Mouse (Mus musculus): ENCODE data around the gene Agap1. TPM values are rescaled to one million over a fixed set of nuclear protein-coding genes. Genes with fewer than 3 reads are reported as not detected.

The Agap1 gene
- total RNA-seq (2021): 10 to 100 TPM; 59.4 to 59.7 TPM
- long read RNA-seq, experiment 1, full-length matches to known transcripts: 1 of 13 reads
- long read RNA-seq, experiment 1, partial matches to known transcripts: 4 of 13 reads
- long read RNA-seq, experiment 1, other reads (novel, unspliced or antisense): 8 of 13 reads
- long read RNA-seq, experiment 2, full-length matches to known transcripts: 2 of 8 reads
- long read RNA-seq, experiment 2, partial matches to known transcripts: 4 of 8 reads
- long read RNA-seq, experiment 2, other reads (novel, unspliced or antisense): 2 of 8 reads

DNA sequence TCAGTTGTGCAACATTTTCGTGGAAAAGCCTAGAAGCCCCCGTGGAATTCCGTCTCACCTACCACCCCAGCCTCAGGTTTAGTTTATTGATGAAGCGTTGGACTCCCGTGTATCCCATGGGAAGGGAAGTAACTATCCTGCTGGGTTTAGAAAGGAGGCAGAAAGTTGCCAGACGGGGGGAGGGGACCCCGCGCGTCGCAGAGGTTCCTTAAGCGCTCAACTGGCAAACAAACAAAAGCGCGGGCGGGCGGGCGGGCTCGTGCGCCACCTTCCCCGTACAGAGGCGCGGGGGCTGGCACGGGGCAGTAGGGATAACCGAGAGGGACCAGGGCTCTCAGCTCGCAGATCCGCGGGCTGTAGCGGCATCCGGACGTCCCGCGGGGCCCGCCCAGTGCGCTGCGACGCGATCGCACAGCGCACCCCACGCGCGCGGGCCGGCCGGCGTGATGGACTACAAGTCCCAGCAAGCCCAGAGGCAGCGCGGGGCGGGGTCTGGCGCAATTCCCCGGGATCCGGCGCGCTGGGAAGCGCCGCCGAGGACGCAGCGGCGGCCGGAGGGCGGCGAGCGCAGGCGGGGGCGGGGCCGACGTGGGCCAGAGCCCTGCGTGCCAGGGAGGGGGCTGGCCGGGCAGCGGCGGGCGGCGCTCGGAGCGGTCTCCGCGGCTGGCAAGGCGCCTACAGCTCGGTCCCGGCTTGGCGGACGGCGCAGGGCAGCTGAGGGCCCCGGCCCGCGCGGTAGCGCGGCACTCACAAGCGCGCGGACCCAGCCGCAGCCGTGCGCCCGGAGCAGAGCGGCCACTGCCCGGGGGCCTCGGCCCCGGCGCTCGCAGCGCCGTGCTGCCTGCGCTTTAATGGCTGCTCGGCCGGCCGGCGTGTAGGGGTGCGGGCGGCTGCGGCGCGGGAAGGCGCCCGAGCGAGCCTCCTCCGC is at the start of gene Agap1:
Gene Agap1, plus strand, starts transcription at position 611 of the 928 bp plus-strand sequence.
- peak; percentile 94 to 96 for DNase-seq

DNA sequence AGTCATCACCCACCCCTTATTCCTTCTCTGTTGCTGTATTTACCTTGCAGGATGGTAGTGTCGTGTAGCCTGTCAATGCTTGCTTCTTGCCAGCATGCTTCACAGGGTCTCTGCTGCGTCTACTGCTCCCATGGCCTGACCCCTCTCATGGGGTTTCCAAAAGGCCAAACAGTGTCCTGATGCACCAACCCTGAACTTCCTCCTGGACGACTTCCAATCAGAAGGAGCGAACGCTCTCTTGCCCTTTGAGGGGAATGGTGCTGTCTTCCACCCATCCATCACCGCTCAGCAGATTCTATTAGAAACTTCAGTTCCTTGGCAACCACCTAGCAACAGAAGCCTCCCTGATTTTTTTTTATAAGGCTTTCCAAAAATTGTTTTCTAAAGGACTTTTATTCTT is 48.6 kb upstream of the Agap1 start:
- DNase-seq: no peak

DNA sequence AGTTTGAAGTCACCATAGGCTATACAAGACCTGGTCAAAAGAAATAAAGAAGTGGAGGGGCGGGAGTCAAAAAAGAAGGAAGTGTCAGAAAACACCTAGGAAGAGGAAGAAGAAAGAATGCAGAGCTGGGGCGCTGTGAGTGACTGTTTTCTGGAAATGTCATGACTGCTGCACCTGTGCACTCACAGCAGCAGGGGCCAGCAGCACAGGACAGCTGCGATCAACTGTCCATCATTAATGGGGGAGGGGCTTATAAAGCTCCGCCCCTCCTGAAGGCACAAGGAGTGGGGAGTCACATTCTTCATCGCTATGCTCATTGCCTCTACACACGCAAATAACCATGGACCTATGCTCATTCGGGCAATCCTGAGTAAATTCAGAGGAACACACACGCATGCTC is 46.6 kb upstream of the Agap1 start:
- DNase-seq: no peak

DNA sequence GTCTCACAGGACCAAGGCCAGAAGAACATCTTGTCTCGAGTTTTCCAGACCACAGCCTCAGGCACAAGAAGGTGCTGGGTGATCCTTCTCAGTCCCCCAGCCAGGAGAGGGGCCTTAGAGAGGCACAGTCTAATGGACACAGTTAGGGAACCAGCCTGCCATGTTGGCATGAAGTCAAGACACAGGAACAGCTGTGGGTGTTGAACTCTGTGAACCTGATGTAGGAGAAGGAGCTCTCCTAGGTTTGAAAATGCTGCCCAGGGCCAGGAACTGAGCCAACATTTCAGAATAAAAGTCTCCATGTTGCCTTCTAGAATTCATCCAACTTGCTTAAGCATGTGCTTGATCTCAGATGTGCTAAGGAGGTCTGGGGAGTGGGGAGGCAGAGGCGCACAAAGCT is 41.5 kb upstream of the Agap1 start:
- no peak for DNase-seq

DNA sequence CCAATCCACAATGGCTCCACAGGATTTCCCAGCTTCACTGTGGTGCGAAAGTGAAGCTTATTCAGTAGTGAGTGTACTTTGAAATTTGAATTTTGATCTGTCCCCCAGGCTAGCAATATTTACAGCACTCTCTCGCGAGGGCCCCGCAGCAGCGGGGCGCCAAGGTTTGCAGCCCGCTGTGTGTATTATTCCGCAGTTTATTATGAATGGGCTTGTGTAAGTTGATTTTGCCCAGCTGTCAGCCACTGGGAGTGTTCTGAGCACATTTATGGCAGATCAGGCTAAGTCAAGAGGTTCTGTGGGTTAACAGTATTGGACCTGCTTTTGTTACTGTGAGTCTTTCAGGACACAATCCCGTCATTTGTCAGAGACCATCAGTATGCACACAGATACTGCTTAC is 40.0 kb upstream of the Agap1 start:
- no peak for DNase-seq

DNA sequence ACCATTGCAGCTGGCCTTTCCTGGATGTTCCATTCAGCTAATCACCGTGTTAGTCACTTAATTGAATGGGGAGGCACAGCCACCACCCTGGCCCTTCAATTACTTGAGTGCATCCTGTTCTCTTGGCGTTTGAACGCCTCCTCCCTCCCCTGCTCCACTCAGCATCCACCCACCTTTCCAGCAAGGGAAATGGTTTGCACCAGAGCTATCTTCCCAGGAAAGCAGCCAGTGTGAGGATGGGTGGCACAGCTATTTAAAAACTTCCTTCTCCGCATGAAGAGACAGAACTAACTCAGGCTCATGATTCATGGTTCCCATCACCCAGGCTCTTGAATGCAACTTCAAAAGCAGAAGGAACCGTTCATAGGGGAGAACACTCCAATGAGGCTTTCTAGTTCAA is 37.7 kb upstream of the Agap1 start:
- no peak for DNase-seq

DNA sequence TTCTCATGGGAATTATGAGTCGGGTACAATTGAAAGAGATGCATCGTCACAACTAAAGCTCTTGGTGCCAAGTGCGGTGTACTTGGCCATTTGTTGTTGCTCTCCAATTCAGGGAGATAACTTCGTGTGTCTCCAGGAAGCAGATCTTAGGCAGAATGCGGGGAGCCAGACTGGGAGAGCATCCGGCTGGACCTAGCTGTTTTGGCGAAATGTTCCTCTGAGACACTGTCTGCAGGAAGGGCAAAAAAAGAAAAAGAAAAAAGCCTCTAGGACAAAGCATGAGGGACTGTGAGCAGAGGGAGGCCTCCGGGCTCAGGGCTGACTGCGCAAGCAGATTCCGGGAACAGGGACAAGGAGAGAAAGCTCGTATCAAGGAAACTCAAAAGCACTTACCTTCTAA is 34.0 kb upstream of the Agap1 start:
- peak in 1 of 2 experiments; percentile 17 for DNase-seq

DNA sequence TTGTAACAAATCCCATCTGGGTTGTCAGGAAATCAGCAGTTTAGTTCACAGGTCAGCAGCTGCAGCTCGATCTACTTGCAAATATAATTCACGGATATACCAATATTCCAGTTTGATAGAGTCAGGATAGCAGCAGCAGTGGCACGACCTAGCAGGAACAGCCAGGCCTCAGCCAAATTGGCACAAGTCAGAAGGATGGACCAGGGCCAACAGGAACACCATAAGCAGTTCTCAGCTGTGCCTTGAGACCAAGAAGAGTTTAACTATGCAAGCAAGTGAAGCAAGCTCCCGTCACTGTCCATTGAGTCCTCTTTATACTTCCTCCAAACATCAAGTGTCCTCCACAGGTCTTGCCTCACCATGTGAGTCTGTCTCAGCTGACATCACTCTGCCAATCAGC is 33.2 kb upstream of the Agap1 start:
- peak; percentile 44 to 56 for DNase-seq

DNA sequence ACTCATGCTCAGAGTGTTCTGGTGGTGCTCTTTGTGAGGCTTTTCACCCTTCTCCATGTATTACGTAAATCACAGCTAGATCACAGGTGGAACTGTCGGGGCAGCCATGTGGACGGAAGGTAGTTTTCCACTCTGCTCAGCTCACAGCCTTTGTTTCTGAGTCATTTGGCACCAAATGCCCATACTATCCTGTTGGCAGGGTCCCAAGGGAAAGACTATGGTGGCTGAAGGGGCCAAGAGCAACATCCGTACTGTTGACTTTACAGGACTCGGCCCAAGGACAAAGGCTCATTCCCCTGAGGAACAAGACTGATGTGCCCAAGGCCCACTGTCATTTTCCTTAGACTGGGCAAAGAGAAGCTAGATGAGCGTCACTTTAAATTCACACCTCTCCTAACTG is 30.0 kb upstream of the Agap1 start:
- peak; percentile 36 to 53 for DNase-seq

DNA sequence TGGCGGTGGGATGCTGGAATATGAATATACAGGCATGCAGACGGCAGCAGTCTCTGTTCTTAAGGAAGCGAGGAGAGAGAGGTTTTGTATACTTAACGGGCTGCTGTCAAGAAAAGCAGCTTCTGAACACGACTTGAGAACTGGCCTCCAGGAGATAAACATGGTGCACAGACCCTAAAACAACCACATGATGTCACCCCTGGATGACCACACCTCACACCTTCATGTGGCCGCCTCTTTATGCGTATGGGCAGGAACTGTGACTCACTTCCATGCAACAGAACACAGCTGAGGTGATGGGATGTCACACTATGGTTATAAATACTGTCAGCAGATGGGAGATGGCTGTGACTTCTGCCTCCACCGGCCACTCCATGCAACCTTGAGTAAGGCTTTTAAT is 28.5 kb upstream of the Agap1 start:
- no peak for DNase-seq

DNA sequence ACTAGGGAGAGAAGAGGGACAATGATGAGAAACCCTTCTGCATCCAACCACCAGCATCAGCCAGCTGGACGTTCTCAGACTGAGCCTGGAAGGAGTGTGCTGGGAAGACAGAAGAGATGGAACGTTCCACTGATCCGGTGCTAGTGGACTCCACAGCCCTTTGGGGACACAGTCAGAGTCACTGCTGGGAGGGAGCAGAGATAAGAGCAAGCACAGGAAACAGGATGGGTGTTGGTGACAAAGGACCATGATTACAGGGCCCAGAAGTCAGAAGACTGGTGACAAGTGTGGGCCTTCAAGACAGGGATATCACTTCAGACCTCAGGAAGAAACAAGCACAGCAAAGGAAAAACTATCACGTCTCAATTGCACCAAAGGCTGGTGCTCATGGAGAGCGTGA is 25.9 kb upstream of the Agap1 start:
- peak in 1 of 2 experiments; percentile 29 for DNase-seq

DNA sequence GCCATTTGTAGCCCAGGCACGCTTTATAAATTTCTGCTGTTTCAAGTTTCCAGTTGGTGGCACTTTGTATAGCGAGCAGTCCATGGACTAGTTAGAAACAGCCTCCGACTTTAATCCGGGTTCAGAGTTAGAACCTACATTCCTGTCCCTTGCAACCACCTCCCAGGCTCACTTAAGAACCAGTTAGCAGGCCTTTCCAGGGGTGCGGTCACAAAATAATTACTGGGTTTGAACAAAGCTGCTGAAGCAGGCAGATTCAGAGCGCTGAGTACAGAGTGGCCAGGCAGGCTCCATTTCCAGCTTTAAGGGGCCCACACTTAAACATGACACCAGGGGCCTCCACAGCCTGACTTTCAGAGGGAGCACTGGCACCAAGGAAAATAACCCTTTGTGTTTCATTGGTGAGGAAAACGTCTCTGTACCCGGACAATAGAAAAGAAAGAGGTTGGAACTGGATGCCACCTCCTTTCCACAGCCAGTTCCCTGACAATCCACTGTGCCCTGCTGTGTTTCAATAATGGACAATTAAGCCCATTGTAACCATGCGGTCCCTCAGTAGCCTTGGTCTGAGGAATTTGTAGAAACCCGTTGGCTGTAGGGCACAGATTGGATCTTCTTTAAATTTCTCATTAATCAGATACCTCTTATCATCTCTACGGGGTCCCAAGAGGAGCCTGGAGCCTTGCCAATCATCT is 24.5 kb upstream of the Agap1 start:
- no peak for DNase-seq

DNA sequence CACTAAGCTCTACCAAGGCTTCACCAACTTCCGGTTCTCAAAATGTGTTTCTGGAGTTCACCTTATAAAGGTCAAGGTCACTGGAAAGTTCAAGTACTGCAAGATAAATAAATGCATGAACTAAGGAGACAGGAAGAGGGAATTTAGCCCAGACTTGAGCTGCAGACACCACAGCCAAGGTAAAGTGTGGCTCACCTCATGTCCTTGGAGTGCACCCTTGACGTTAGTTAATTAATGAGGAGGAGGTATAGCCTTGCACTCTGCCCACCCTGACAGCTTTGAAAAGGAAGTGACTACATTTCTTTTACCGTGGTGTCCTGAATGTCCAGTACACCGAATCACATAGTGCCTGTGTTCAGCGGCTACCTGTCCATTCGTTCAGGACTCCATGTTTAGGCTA is 15.3 kb upstream of the Agap1 start:
- no peak for DNase-seq

DNA sequence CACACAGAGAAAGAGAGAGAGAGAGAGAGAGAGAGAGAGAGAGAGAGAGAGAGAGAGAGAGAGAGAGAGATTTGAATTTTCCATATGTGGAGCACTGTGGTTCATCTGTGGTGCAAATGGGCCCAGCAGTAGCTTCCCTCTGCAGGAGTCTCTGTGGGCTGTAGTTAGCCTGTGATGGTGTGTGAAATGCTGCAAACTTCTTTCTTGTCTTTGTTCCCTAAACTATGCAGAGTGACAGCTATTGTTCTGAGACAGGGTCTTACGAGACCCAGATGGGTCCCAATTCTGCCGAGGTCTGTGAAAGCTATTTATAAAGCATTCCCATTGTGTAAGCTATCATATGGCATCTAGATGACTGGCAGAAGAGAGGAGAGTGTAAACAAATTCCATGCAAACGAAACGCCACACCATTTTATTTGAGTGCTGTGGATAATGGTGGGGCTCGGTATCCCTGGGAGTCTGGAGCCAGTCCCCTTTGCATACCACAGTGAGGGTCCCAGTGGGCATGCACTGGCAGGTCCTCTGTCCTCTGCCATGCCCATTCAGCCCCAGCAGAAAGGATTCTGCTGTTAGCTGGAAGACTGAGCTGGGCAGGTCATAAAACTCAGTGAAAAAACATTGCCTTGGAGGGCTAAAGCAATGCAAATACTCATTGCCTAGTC is 13.2 kb upstream of the Agap1 start:
- no peak for DNase-seq

DNA sequence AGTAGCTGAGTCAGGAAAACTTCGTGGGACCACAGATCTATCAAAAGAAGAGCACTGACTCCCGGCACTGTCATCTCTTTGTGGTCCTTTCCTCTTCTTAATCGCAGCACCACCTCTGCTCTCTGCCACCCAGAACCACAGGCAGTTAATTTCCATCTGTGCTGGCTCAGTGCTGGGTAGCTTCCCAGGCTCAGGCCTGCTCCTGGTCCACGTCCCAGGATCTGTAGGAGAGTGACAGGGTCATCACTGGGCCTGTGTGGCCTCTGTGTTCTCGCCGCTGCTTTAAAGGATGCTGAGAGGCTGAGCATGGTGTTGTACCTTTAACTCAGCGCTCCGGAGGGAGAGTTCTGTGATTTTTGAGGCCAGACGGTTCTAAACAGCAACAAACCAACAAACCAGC is 11.1 kb upstream of the Agap1 start:
- no peak for DNase-seq

DNA sequence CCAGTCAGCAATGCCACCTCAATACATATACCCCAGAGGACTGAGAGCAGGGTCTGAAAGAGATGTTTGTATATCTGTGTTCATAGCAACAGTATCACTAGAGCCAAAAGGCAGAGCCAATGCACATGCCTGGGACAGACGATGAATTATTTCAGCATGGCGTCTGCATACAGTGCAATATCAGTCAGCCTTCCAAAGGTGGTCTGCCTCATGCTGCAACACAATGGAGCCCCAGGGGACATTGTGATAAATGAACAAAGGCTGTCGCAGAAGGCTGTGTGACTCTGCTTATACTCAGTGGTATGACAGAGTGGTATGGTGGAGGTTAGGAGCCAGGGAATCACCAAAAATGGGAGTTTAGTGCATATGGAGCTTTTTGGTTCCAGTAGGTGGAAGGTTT is 10.6 kb upstream of the Agap1 start:
- DNase-seq: no peak

DNA sequence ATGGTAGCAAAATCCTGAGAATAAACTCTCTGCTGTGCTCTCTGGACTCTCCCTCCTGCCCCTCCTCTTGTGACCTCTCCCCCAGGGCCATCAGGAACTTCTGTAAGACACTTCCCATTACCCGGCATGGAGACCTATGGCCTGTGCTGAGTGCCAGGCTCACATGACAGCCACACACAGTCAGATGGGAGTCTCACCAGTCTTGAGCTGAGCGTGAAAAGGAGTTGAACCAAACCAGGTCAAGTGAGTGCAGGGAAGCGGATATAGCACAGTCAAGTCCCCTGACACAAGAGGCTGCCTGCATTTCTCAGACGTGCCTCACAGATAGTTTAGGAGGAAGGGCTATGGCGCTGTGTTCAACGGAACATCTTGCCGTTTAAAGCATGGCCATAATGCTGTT is 4.5 kb upstream of the Agap1 start:
- peak in 1 of 2 experiments; percentile 1 for DNase-seq

DNA sequence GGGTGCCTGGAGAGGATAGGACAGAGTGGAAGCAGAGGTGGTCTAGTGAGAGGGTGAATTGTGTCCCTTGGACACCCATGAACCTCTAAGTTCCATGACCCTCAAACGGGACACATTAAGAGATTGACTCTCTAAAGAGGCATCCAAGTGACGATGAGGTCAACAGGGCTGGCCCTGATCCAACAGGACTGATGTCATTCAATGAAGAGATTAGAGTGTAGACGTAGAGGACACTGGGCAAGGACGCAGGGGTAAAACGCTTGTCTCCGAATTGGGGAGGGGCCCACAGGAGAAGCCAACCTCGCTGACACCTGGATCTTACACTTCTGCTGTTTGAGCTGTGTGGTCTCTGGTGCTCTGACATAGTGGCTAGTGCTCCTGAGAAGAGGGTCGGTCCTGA is 2.5 kb upstream of the Agap1 start:
- DNase-seq: peak in 1 of 2 experiments; percentile 12

DNA sequence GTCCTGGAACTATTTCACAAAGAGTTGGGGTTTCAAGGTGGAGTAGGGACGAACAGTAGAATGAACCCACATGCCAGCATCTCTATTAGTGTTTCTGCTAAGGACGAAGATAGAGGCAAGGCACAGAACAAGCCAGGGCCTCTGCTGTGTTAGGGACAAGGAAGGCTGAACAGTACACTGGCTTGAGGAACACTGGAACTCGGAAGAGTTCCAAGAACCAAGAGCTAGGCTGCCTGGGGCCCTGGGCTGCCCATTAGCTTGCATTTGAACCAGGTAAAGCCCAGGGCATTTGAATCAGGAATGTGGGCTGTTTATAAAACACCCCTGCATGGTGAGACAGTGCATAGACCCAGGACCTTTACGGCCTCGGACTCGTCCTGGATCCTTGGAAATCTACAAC is 940 bp upstream of the Agap1 start:
- no peak for DNase-seq

DNA sequence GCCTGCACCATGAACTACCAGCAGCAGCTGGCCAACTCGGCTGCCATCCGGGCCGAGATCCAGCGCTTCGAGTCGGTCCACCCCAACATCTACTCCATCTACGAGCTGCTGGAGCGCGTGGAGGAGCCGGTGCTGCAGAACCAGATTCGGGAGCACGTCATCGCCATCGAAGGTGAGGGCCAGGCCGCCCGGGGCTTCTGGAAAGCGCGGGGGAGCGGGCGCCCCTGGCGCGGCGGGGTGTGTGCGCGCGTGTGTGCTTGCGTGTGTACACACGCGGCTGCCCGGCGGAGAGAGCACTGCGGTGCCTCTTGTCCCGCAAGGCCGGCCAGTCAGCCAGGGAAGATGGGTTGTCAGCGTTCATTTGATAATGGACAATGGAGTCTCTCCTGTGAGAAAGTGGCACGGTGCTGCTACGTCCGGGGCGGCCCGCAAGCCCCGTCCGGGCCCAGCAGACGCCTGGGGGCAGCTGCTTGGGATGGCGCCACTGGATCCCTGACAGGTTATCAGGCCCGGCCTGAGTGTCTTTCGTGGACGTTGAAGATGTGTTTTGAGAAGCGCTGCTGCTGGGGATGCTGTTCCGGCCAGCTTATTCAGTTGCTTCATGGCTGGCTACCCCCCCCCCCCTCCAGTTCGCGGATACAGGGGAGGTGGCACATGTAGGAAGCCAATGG is 950 bp downstream of the Agap1 start:
- peak; percentile 44 to 63 for DNase-seq

DNA sequence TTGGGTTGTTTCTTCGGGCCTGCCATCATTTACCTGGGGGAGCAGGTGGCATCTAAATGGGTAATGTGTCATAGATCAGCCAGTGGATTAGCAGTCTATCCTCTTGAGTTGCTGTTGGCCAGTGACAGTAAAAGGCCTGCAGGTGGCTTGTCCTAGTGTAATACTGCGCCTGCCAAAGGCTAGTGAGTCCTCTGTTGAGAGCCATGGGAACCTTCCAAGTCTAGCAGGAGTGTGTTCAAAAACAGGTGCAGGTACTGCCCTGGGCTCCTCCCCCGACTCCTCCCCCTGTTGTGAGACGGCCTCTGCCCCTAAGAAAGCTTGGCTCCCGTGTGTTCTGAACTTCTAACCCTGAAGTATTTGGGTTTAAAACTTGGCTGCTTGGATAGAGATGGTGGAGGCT is 1.9 kb downstream of the Agap1 start:
- DNase-seq: peak; percentile 22 to 28

Data from heart, adult 18-20 months (tissue).